Mouse (Mus musculus): ENCODE results near the gene Synm. TPM values are rescaled to one million over a fixed set of nuclear protein-coding genes. Genes with fewer than 3 reads are reported as not detected.
A peak's percentile ranks its signal among the peaks of the same experiment; 100 is the strongest.

The Synm gene
- total RNA-seq, 1 experiment from 2014 or later: 0.05 TPM

DNA sequence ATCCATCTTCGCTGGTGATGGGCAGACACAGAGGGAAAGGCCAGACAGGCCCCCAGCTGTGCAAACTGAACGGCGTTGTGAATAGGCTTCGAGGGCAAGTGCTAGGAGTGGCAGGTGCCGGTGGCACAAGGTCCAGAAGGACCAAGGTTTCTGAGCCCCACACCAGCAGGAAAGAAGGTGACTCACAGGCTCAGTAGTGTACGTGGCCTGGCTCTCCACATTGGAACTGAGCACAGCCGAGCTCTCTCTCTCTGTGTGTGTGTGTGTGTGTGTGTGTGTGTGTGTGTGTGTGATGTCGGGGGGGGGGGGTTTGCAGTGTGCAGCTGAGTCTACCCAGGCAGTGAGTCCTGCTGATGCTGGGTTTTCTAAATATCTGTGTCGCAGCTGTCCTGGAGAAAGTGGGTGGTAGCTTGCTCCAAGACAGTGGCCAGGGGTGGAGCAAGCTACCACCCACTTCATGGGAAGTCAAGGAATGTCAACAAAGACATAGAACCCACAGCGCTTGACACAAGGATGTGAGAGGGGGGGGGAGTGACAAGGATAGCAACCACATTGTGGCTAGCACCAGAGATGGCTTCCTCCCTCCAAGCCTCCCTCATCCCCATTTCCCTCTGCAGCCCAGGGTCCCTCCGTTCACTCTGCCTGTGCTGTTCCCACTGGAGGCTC, 43.2 kb downstream of the Synm start:
- 0 out of 4 replicates have a peak, but pooled peaks of 1 of the 2 experiments have one; percentile 14 for ATAC-seq (replicated peaks in 1 of 2; ENCODE audit: insufficient read depth in 1 of 2, low FRiP score in 2 of 2, low TSS enrichment in 1 of 2, low read depth in 1 of 2, poor library complexity in 2 of 2, severe bottlenecking in 2 of 2)

DNA sequence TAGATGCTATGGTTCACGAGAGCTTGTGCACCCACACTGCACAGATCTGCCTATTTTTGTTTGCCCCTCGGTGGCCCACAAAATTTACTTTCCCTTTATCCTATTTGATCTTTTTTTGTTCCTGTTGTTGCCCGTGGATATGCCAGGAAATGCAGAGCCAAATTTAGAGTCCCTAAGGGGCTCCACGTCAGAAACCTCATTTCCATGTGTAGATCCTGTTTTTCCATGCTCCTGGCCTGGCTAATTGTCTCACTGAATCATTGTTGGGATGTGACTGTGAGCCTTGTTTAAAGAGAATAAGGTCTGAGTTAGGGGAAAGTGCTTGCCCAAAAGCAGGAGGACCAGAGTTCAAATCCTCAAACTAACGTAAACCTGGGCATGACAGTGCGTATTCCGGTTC, 44.4 kb downstream of the Synm start:
- ATAC-seq (replicated peaks in 1 of 2; ENCODE audit: insufficient read depth in 1 of 2, low FRiP score in 2 of 2, low TSS enrichment in 1 of 2, low read depth in 1 of 2, poor library complexity in 2 of 2, severe bottlenecking in 2 of 2): no peak

DNA sequence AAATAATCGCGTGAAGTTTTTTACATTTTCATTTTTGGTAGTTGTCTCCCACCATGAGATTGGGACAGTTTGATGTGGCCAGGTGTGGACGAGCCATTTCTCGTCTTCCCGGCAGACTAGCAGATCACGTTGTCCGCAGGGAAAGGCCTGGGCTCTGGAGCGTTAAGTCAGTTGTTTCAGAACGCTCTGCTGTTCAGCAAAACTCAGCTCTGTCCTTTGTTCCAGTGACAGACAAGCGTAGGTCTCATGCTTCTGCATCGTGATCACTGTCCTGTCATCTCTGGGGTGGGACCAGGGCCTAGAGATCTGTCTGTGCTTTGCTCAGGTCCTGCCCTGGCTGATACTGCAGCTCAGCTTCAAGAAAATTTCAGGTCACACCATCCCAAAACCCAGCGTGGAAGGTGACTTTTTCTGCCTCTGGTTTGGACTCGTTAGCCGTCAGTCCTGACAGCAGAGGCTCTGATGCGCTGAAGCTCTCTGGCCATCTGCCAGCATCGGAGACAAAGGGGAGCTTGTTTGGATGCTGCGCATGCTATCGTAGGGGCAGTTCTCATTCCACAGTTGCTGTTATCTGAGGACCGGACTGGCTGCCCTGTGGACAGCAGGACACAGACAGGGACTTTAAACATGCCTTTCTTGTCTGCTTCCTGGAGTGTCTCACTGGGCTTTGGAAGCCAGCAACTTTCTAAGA, 45.6 kb downstream of the Synm start:
- no peak for ATAC-seq (replicated peaks in 1 of 2; ENCODE audit: insufficient read depth in 1 of 2, low FRiP score in 2 of 2, low TSS enrichment in 1 of 2, low read depth in 1 of 2, poor library complexity in 2 of 2, severe bottlenecking in 2 of 2)

DNA sequence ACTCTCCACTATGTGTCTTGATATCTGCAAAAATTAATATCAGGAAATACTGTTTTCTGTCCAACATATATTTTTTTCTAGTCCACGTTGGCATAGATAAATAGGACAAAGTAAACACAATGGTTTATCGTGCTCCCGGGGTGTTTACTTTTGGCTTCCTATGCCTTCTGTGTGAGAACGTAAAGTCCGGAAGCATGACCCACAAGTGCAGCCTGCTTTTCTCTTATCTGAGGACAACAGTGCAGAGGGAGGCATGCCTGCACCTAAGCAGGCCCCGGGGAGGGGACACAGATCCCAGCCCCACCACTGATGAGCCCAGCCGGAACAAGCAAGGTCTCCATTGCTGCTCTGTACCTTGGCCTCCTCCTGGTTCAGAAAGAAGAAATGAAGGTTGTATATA, 49.3 kb downstream of the Synm start:
- no peak for ATAC-seq (replicated peaks in 1 of 2; ENCODE audit: insufficient read depth in 1 of 2, low FRiP score in 2 of 2, low TSS enrichment in 1 of 2, low read depth in 1 of 2, poor library complexity in 2 of 2, severe bottlenecking in 2 of 2)

DNA sequence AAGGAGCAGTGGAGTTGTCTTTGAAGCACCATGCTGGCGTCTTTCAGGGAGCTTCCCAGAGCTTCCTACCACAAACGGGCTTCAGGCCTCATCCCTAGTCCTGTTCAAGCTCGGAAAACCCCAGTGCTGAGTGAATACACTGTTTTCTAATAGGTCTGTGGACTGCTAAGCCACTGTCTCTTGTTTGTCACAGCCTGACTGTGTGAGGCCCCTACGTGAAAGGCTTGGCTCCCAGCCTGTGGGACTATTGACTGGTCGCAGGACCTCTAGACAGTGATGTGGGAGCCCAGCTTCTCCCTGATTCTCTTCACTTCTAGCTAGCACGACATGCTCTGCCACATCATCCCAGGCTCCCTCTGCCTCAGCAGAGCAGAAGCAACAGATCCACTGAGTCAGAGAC, 51.4 kb downstream of the Synm start:
- ATAC-seq (replicated peaks in 1 of 2; ENCODE audit: insufficient read depth in 1 of 2, low FRiP score in 2 of 2, low TSS enrichment in 1 of 2, low read depth in 1 of 2, poor library complexity in 2 of 2, severe bottlenecking in 2 of 2): no peak

- no peak for ATAC-seq (replicated peaks in 1 of 2; ENCODE audit: insufficient read depth in 1 of 2, low FRiP score in 2 of 2, low TSS enrichment in 1 of 2, low read depth in 1 of 2, poor library complexity in 2 of 2, severe bottlenecking in 2 of 2)
Observed at GRCm38 (mm10) chr7:67701252-67701914, 58.2 kb downstream of the Synm start.

GRCm38 (mm10) chr7:67700846-67701245, 58.7 kb downstream of the Synm start:
- peak in 1 of 2 experiments; percentile 27; a peak in 1 of 4 replicates for ATAC-seq (replicated peaks in 1 of 2; ENCODE audit: insufficient read depth in 1 of 2, low FRiP score in 2 of 2, low TSS enrichment in 1 of 2, low read depth in 1 of 2, poor library complexity in 2 of 2, severe bottlenecking in 2 of 2)

DNA sequence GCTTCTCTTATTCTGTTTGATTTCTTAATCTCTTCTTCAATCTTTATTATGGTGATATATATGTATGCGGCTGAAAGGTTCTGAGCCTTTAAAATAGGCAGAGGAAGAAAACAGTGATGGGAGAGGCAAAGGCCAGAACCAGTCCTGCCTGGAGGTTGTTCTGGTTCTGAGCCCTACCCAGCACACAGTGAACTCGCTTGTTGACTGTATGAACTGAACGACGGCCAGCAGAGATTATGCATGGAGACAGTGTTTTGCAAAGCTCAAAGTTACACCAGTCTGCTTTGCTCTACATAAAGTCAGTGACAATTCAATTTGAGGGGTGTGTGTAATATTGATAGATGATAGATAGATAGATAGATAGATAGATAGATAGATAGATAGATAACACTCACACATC, 60.2 kb downstream of the Synm start:
- ATAC-seq (replicated peaks in 1 of 2; ENCODE audit: insufficient read depth in 1 of 2, low FRiP score in 2 of 2, low TSS enrichment in 1 of 2, low read depth in 1 of 2, poor library complexity in 2 of 2, severe bottlenecking in 2 of 2): no peak

GRCm38 (mm10) chr7:67697892-67698630, 61.5 kb downstream of the Synm start:
- no peak for ATAC-seq (replicated peaks in 1 of 2; ENCODE audit: insufficient read depth in 1 of 2, low FRiP score in 2 of 2, low TSS enrichment in 1 of 2, low read depth in 1 of 2, poor library complexity in 2 of 2, severe bottlenecking in 2 of 2)

- no peak for ATAC-seq (replicated peaks in 1 of 2; ENCODE audit: insufficient read depth in 1 of 2, low FRiP score in 2 of 2, low TSS enrichment in 1 of 2, low read depth in 1 of 2, poor library complexity in 2 of 2, severe bottlenecking in 2 of 2)
Observed at GRCm38 (mm10) chr7:67695906-67696305, 63.6 kb downstream of the Synm start.

DNA sequence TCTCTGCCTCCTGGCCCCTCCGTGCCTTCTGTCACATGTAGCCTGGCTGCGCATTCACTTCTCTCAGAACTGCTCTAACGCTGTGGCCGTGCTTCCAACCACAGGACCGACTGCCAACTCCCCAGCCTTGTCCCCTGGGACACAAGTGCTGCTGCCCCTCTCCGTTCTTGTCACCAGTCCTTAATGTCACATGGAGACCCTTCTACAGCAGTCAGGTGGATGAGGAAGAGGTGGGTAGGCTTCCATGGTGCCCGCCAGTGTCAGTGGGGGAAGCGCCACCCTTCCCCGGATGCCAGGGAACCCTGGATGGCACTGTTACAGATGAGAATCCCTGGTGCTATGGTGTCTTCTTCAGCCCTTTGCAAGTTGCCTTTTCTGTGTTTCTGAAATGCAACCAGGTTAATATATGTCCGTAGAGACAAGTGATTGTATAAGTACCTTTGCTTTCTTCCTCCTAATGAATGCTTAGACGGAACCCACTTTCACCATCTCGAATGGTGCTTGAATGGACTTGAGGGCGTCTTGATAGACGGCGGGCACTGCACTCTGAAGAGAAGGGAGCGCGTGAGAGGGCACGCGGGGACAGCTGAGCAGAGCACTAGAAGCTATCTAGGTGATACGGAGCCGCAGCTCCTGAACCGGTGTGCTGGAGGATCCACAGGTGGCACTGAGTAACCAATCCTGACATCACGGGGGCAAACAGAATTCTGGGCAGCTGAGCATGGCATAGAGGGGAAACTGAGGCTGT, 66.6 kb downstream of the Synm start:
- no peak for ATAC-seq (replicated peaks in 1 of 2; ENCODE audit: insufficient read depth in 1 of 2, low FRiP score in 2 of 2, low TSS enrichment in 1 of 2, low read depth in 1 of 2, poor library complexity in 2 of 2, severe bottlenecking in 2 of 2)

GRCm38 (mm10) chr7:67692141-67692540, 67.4 kb downstream of the Synm start:
- no peak for ATAC-seq (replicated peaks in 1 of 2; ENCODE audit: insufficient read depth in 1 of 2, low FRiP score in 2 of 2, low TSS enrichment in 1 of 2, low read depth in 1 of 2, poor library complexity in 2 of 2, severe bottlenecking in 2 of 2)

DNA sequence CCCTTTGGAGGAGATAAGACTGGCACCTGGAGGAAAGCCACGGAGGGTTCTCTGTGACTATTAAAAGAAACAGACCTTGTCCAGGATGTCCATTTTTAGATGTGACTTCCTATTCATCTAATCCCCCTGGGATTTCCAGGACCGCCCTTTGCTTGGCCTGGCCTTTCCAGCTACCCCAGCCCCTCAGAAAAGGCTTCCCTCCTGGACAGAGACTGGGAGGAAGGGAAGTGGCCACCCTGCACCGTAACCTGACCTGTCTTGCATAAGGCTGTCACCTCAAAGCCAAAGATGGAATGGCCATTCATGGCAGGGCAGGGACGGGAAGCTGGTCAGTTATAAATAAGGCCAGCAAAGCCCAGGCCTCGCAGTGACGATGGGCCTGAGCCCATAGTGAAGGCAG, 68.5 kb downstream of the Synm start:
- ATAC-seq (replicated peaks in 1 of 2; ENCODE audit: insufficient read depth in 1 of 2, low FRiP score in 2 of 2, low TSS enrichment in 1 of 2, low read depth in 1 of 2, poor library complexity in 2 of 2, severe bottlenecking in 2 of 2): no peak

GRCm38 (mm10) chr7:67689793-67690192, 69.7 kb downstream of the Synm start:
- no peak for ATAC-seq (replicated peaks in 1 of 2; ENCODE audit: insufficient read depth in 1 of 2, low FRiP score in 2 of 2, low TSS enrichment in 1 of 2, low read depth in 1 of 2, poor library complexity in 2 of 2, severe bottlenecking in 2 of 2)

- ATAC-seq (replicated peaks in 1 of 2; ENCODE audit: insufficient read depth in 1 of 2, low FRiP score in 2 of 2, low TSS enrichment in 1 of 2, low read depth in 1 of 2, poor library complexity in 2 of 2, severe bottlenecking in 2 of 2): no peak
Observed at GRCm38 (mm10) chr7:67688281-67688680, 71.3 kb downstream of the Synm start.

DNA sequence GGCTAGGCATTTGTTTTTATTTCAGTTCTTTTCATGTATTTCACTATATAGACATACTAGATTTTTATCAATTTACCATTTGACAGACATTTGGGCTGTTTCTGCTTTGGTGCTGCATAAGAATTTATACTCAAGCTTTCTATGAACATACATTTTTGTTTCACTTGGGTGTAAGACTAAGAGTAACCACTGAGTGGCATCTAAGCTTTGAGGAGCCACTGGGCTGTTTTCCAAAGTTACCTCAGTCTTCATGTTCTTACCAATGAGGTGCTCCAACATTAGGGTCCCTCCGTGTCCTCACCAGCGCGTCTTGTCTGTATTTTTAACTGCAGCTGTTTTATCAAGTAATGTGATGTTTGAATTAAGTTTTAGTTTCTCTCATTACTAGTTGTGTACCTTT, 73.0 kb downstream of the Synm start:
- no peak for ATAC-seq (replicated peaks in 1 of 2; ENCODE audit: insufficient read depth in 1 of 2, low FRiP score in 2 of 2, low TSS enrichment in 1 of 2, low read depth in 1 of 2, poor library complexity in 2 of 2, severe bottlenecking in 2 of 2)

DNA sequence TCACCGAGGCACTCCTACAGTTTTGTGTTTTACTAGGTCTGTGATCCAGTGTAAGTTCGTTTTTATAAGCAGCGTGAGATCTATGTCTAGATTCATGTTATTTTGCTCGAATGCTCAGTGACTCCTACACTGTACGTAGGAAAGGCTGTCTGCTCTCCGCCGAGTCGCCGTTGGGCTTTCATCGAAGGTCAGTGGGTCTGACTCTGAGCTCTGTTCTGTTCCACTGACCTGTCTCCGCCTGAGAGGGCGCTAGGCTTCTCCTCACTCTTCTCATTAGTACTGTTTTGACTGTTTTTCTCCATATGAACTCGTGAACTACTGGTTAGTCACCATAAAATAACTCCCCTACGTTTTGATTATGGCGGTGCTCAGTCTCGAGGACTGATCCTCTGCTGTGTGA, 76.5 kb downstream of the Synm start:
- ATAC-seq (replicated peaks in 1 of 2; ENCODE audit: insufficient read depth in 1 of 2, low FRiP score in 2 of 2, low TSS enrichment in 1 of 2, low read depth in 1 of 2, poor library complexity in 2 of 2, severe bottlenecking in 2 of 2): no peak
